Mouse (Mus musculus): ENCODE data around the gene Gm4567.
"Not testable (repeated sequence)": the region's sequence is repeated elsewhere in the genome, so short reads cannot be mapped to it uniquely, and the experiment has no call there.

The Gm4567 gene

DNA sequence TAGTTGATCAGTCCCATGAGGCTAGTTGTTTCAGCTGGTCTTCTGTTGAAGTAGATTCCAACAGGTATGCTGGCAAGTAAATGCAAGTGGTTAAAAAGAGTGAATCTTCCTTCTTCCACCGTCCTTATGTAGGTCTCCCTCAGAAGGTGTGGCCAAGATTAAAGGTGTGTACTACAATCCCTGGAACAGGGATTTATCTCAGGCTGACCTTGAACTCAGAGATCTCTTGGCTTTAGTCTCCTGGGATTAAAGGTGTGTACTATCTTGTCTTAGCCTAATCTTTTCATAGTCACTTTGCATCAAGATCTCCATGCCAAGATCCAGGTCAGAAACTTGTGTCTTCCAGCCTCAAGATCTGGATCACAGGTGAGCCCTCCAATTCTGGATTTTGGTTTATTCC is at the start of gene Gm4567:
Gene Gm4567 (minus strand): TSS at position 101 of the 400 bp plus-strand sequence.
- DNase-seq = not testable (repeated sequence)

- not testable (repeated sequence) for DNase-seq
Measured at GRCm38 (mm10) chr7:22761397-22761796, 41.9 kb upstream of the Gm4567 start, which contains the start of gene Vmn1r157. Gene Vmn1r157, plus strand, starts transcription at chr7:22761697.

- not testable (repeated sequence) for DNase-seq
Measured at GRCm38 (mm10) chr7:22692217-22692616, 27.3 kb downstream of the Gm4567 start, which contains the start of gene Gm8693. Gene Gm8693, minus strand, starts transcription at chr7:22692317.
